Mouse (Mus musculus) left cerebral cortex, adult 9 months (tissue): ENCODE measurements around the gene Mta2.

Source experiments
- DNase-seq, 2 experiments: peaks; one replicate each; pipeline ENCODE4 v3.0.0; 2022; ENCODE audit warnings: low spot score in 2 of 2

The Mta2 gene

GRCm38 (mm10) chr19:8929224-8930088 is 12.2 kb upstream of the Mta2 start, which contains the start of the genes Rom1 and Eml3:
TSS of gene Rom1 (minus strand) at chr19:8929356.
TSS of gene Eml3 (plus strand) at chr19:8929552.
- DNase-seq, result peak in 1 of 2 experiments; percentile 72

GRCm38 (mm10) chr19:8930117-8930516 is 11.6 kb upstream of the Mta2 start:
- DNase-seq, result no peak

- no peak for DNase-seq
These were observed 10.9 kb upstream of the Mta2 start for GRCm38 (mm10) chr19:8930771-8931170.

- DNase-seq, result no peak
These were observed 4.9 kb upstream of the Mta2 start for GRCm38 (mm10) chr19:8936736-8937135.

- DNase-seq, result no peak
These were observed 1.0 kb upstream of the Mta2 start for GRCm38 (mm10) chr19:8940526-8941133.

GRCm38 (mm10) chr19:8941136-8941514 is 550 bp upstream of the Mta2 start:
- no peak for DNase-seq

GRCm38 (mm10) chr19:8942276-8942964 is 745 bp downstream of the Mta2 start:
- DNase-seq, result peak in 1 of 2 experiments; percentile 48

- no peak for DNase-seq
These were observed 1.4 kb downstream of the Mta2 start for GRCm38 (mm10) chr19:8943047-8943446.

- DNase-seq, result no peak
These were observed 2.4 kb downstream of the Mta2 start for GRCm38 (mm10) chr19:8944062-8944461.

- no peak for DNase-seq
These were observed 3.1 kb downstream of the Mta2 start for GRCm38 (mm10) chr19:8944750-8945149.

- no peak for DNase-seq
These were observed 3.6 kb downstream of the Mta2 start for GRCm38 (mm10) chr19:8945251-8945650.

- no peak for DNase-seq
These were observed 5.3 kb downstream of the Mta2 start for GRCm38 (mm10) chr19:8946929-8947328.

- no peak for DNase-seq
These were observed 8.5 kb downstream of the Mta2 start for GRCm38 (mm10) chr19:8950190-8950589.

- no peak for DNase-seq
These were observed 10.6 kb downstream of the Mta2 start for GRCm38 (mm10) chr19:8952241-8952640.

GRCm38 (mm10) chr19:8953135-8954039 is 11.7 kb downstream of the Mta2 start, which contains the start of gene Tut1:
TSS of gene Tut1 (plus strand) at chr19:8953847.
- peak; percentile 88 to 98 for DNase-seq

GRCm38 (mm10) chr19:8954171-8954570 is 12.5 kb downstream of the Mta2 start:
- no peak for DNase-seq

- DNase-seq, result no peak
These were observed 20.6 kb downstream of the Mta2 start for GRCm38 (mm10) chr19:8962256-8962655.

- no peak for DNase-seq
These were observed 23.4 kb downstream of the Mta2 start for GRCm38 (mm10) chr19:8965075-8965474.

GRCm38 (mm10) chr19:8965771-8966170 is 24.1 kb downstream of the Mta2 start:
- peak in 1 of 2 experiments; percentile 30 for DNase-seq

GRCm38 (mm10) chr19:8966198-8966589 is 24.5 kb downstream of the Mta2 start:
- no peak for DNase-seq
